Mouse (Mus musculus): Measurements from ENCODE around the gene Pik3c2b.

DNA sequence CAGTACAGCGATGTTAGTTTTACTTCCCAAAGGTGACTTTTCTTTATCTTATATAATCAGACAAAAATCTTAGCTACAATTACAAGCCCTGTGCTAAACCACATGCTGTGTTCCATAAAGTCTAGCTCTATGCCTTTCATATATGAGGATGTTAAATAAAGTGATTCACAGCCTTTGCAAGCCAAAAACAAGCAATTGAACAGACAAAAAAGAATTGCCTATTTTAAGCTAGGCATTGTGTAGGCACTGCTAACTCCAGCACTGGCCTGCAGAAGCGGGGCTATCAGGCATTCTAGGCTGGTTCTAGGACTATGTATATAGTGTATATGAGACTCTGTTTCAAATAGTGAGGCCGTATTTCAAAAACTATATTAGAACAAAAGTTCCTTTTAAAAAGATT is 106.7 kb downstream of the Pik3c2b start:
- no peak for TF ChIP-seq POLR2A (IDR thresholded peaks at IDR 0.05; ENCODE audit: insufficient read length, low read depth)
- no peak for TF ChIP-seq TCF12 (IDR thresholded peaks at IDR 0.05; ENCODE audit: insufficient read depth, poor library complexity, severe bottlenecking)
- TF ChIP-seq REST (IDR thresholded peaks at IDR 0.05; ENCODE audit: insufficient read depth, insufficient read length): no peak
- no peak for TF ChIP-seq MAX (IDR thresholded peaks at IDR 0.05; ENCODE audit: low read depth)
- TF ChIP-seq POLR2AphosphoS2 (IDR thresholded peaks at IDR 0.05; ENCODE audit: insufficient read length, low read depth): no peak
- no peak for TF ChIP-seq CEBPB (IDR thresholded peaks at IDR 0.05; ENCODE audit: insufficient read depth, poor library complexity, severe bottlenecking)
- no peak for TF ChIP-seq MYOD1 (IDR thresholded peaks at IDR 0.05; ENCODE audit: control insufficient read depth in 1 of 3, insufficient read length in 2 of 3, low read depth in 2 of 3)
- no peak for TF ChIP-seq MYOG (IDR thresholded peaks at IDR 0.05; ENCODE audit: control insufficient read depth in 1 of 3, insufficient read depth in 1 of 3, insufficient read length in 2 of 3, low read depth in 2 of 3)
- no peak for TF ChIP-seq USF1 (IDR thresholded peaks at IDR 0.05; ENCODE audit: low read depth)
- no peak for TF ChIP-seq SRF (IDR thresholded peaks at IDR 0.05; ENCODE audit: control insufficient read depth, insufficient read length, low read depth)

All from myocyte (in vitro differentiated cells).